Mouse (Mus musculus) spleen, adult 2 months (tissue): Measurements from ENCODE around the gene Tmed9. TPM values are rescaled to one million over a fixed set of nuclear protein-coding genes. Genes with fewer than 3 reads are reported as not detected.
"Not testable (repeated sequence)": the region's sequence is repeated elsewhere in the genome, so short reads cannot be mapped to it uniquely, and the experiment has no call there.

Experiments
- DNase-seq, 2 experiments: peaks; one replicate each; pipeline versions ENCODE4 v3.0.0 to v3.0.0-alpha.2; 2012 to 2021; ENCODE audit warnings: low spot score in 2 of 2, low read depth in 1 of 2
- H3K27ac ChIP-seq: fragments of 200-500 bp; 2 replicates; pipeline ENCODE4 v1.5.1; 2012; ENCODE audit warnings: low read length, inconsistent platforms; ENCODE audit not compliant: insufficient read depth
- H3K27me3 ChIP-seq: fragments of 200-500 bp; 2 replicates; pipeline ENCODE4 v1.6.1; 2012; ENCODE audit warnings: mild to moderate bottlenecking, moderate library complexity, low read length, inconsistent platforms; ENCODE audit not compliant: control insufficient read depth, insufficient read depth
- H3K36me3 ChIP-seq: fragments of 200-500 bp; 2 replicates; pipeline ENCODE4 v1.6.1; 2012; ENCODE audit warnings: mild to moderate bottlenecking, low read length, inconsistent platforms; ENCODE audit not compliant: control insufficient read depth, insufficient read depth
- H3K4me1 ChIP-seq: fragments of 200-500 bp; 2 replicates; pipeline ENCODE4 v1.6.1; 2011; ENCODE audit warnings: inconsistent platforms; ENCODE audit not compliant: control insufficient read depth, insufficient read depth, insufficient read length
- H3K4me3 ChIP-seq: fragments of 200-500 bp; 2 replicates; pipeline ENCODE4 v1.5.1; 2011; ENCODE audit warnings: mild to moderate bottlenecking, inconsistent platforms; ENCODE audit not compliant: insufficient read depth, insufficient read length; ENCODE audit errors: extremely low read depth
- CTCF ChIP-seq: fragments of 200-500 bp; IDR thresholded peaks from 2 replicates; pipeline ENCODE4 v1.5.1; 2011; ENCODE audit warnings: mild to moderate bottlenecking, inconsistent platforms; ENCODE audit not compliant: insufficient read depth, insufficient read length, insufficient replicate concordance; ENCODE audit errors: extremely low read depth
- POLR2A ChIP-seq: fragments of 200-500 bp; IDR thresholded peaks from 2 replicates; pipeline ENCODE4 v1.6.1; 2011; ENCODE audit warnings: low read depth, low read length, inconsistent platforms
- WGBS: fragments of 180-500 bp; shearing (Covaris S2); methylation state at CpG from one replicate; pipeline ENCODE4 v1.1.7; 2018; 5-methylcytosine and 5-hydroxymethylcytosine counted together
- polyA plus RNA-seq: library from polyadenylated mRNA; depleted of rRNA; stranded (reverse); fragments of >200 nt; gene quantifications from 2 replicates; pipeline ENCODE4 v1.2.3, GENCODE M21; 2012

Gene Tmed9
- polyA plus RNA-seq, 1 experiment = 45.7 TPM

GRCm38 (mm10) chr13:55567949-55568348, 5.6 kb upstream of the Tmed9 start:
- Histone ChIP-seq H3K4me1 (peaks cover 8% of the 10 kb centered on the region; the same call in 1 of the 2 replicates), H3K27ac (no peak overlapping the region), H3K27me3 (no peaks in the 10 kb centered on the region), H3K4me3 (no peak overlapping the region), H3K36me3 (peaks cover 3% of the 10 kb centered on the region; the same call in 1 of the 2 replicates)
- 88% methylated on average over 2 of the region's 2 CpGs for WGBS
- TF ChIP-seq POLR2A (no peak), CTCF (no peak)
- no peak for DNase-seq

GRCm38 (mm10) chr13:55568524-55568923, 5.0 kb upstream of the Tmed9 start:
- WGBS = 97% methylated on average over 4 of the region's 4 CpGs
- H3K4me1 ChIP-seq, H3K36me3 ChIP-seq, DNase-seq, H3K4me3 ChIP-seq, H3K27me3 ChIP-seq, H3K27ac ChIP-seq: not testable (repeated sequence)

DNA sequence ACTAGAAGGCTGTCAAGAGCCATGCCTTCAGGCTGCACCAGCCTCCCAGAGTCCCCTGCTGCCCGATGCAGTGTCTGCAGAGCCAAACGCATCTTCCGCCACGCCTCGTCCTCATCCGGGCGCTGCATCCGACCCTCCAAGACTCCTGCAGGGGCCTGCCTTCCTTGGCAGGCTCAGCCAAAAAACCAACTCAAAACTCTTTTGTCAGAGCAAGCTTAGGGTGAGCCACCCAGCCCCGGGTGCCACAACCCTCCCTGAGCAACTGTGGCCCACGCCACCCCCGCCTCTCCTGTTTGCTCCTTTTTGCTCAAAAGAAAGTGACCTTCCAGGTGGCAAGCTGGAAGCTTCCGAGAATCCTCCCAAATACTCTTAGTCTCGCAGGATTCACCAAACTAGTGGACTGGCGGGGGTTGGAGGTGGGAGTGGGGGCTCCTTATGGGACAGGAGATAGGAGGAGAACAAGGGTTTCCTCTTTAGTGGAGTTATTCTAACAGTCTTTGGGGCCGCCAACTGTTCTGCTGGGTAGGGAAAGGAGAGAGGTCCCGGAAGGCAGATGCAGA, 3.7 kb upstream of the Tmed9 start:
- WGBS = 29% methylated on average over 16 of the region's 16 CpGs
- Histone ChIP-seq H3K36me3 (no peaks in the 10 kb centered on the region; the same call in 1 of the 2 replicates), H3K4me1 (peaks cover 8% of the 10 kb centered on the region; the same call in 1 of the 2 replicates), H3K27ac (no peak overlapping the region), H3K4me3 (peak overlapping the region; percentile 90; the same call in 1 of the 2 replicates), H3K27me3 (no peaks in the 10 kb centered on the region)
- TF ChIP-seq CTCF = no peak
- no peak for TF ChIP-seq POLR2A
- no peak for DNase-seq

DNA sequence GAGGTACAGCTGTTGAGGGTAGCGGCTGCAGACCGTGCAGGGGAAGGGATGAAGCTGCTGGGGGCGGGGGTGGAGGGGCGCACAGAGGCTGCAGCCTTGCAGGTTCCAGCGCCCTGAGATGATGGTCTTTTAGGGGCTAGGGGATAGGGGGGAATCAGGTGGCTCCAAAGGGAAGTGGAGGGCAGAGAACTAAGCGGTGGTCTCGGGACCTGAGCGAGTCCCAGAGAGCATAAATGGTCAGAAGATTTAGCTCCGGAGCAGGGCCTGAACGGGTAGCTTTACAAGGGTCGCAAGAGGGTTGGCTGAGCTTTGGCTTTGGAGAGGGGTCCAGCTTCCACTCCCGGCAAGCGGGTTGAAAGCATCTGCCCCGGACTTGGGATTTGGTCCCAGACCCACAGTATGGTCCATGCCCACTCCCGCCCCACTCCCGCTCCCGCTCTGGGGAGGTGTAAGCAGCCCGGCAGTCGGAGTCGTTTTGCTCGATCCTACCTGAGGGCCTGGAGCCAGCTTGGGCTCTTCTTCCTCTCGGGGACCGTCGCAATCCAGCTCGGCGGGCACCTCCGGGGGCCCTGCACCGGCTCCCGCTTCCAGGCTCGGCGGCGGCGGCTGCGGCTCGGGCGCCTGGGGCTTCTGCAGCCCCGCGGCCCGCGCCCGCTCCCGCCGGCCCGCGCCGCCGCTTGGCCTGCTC, 3.1 kb upstream of the Tmed9 start:
- no peaks in the 10 kb centered on the region for H3K27me3 ChIP-seq
- H3K27ac ChIP-seq = peak overlapping the region; percentile 36; the same call in 1 of the 2 replicates
- peak overlapping the region; percentile 90 for H3K4me3 ChIP-seq
- no peak for TF ChIP-seq CTCF
- no peak for TF ChIP-seq POLR2A
- WGBS = under 1% methylated on average over 38 of the region's 47 CpGs
- DNase-seq = no peak
- H3K36me3 ChIP-seq = no peaks in the 10 kb centered on the region; the same call in 1 of the 2 replicates
- H3K4me1 ChIP-seq = peaks cover 8% of the 10 kb centered on the region; the same call in 1 of the 2 replicates

GRCm38 (mm10) chr13:55571027-55571751, 2.3 kb upstream of the Tmed9 start, which contains the start of gene Fam193b:
Gene Fam193b (minus strand): TSS chr13:55571120.
- 3% methylated on average over 47 of the region's 47 CpGs for WGBS
- Histone ChIP-seq H3K36me3 (no peaks in the 10 kb centered on the region; the same call in 1 of the 2 replicates), H3K4me3 (peak within 1 kb of the TSS; percentile 90), H3K27ac (peak within 1 kb of the TSS; percentile 36; the same call in 1 of the 2 replicates), H3K27me3 (no peaks in the 10 kb centered on the region), H3K4me1 (peaks cover 8% of the 10 kb centered on the region; the same call in 1 of the 2 replicates)
- TF ChIP-seq CTCF = no peak
- no peak for TF ChIP-seq POLR2A
- peak; percentile 66 to 95 for DNase-seq

- no peak for DNase-seq
- TF ChIP-seq CTCF = no peak
- no peak for TF ChIP-seq POLR2A
- H3K36me3 ChIP-seq = no peaks in the 10 kb centered on the region
- no peak overlapping the region for H3K27ac ChIP-seq
- H3K4me3 ChIP-seq = no peak overlapping the region
- 69% methylated on average over 2 of the region's 2 CpGs for WGBS
- peaks cover 8% of the 10 kb centered on the region; the same call in 1 of the 2 replicates for H3K4me1 ChIP-seq
- H3K27me3 ChIP-seq = no peaks in the 10 kb centered on the region
These were observed 1.6 kb upstream of the Tmed9 start for GRCm38 (mm10) chr13:55571977-55572376.
